Mouse (Mus musculus) bone marrow macrophage, adult 2 months (primary cell): ENCODE results near the gene Plpp3.

Experiments
- CTCF ChIP-seq: IDR thresholded peaks from 2 replicates; pipeline ENCODE4 v1.5.1; 2012; ENCODE audit warnings: low read depth, mild to moderate bottlenecking, low read length, moderate library complexity
- POLR2A ChIP-seq: IDR thresholded peaks from 2 replicates; pipeline ENCODE4 v1.6.1; 2012; ENCODE audit warnings: mild to moderate bottlenecking, low read depth, low read length, borderline replicate concordance

DNA sequence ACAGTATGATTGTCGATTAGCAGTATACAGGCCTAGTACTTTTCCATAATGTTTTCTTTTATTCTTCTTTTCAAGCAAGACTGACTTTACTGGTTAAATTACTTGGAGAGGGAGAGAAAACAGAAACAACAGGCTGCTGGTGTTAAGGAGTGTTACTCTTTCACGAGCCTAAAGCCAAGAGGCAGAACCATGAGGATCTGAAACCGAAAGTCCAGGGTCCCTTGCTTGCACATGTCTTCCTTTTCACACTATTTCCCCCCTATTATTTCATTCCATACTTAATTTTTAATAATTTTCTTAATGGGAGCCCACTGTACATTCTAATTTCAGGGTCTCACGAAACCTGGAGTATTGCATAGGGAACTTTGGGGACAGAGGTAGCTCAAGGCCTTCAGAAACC lies 97.2 kb downstream of the Plpp3 start:
- TF ChIP-seq POLR2A = no peak
- TF ChIP-seq CTCF = no peak
